Mouse (Mus musculus) mature B cell (primary cell): ENCODE measurements at regions not wholly inside any gene's neighbourhood (a gene's known extent, or its start where the extent isn't known, plus 50 kb on each side); places are given as distances from the start of the nearest gene placed in this dataset.

Experiments used
- in situ Hi-C: fragments of 300-500 bp; cut with MboI; formaldehyde crosslinking; loops from 2 replicates; pipeline ENCODE4 v1.14.3; 2019

DNA sequence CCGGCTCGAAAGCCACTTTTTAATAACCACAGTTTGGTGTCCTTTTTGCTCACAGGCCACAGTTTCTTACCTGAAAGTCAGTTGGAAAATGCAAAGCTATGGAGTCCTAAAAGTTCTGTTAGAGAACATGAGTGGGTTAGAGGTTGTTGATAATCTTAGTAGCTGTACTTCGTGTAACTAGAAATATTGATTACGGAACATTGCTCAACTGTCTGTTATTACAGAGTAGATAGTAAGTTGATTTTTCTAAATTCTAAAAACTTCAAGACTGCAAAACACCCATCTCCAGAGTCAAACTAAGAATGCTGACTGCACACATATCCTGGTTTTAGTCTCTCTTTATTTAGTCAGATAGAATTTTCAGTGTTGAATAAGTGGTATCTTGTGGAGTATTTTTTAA is 111.0 kb downstream of the Slc38a4 start:
- in situ Hi-C loops, result loop anchor here (10.0 kb wide), 1 partner anchor 410 kb away; no protein-coding TSS in a partner anchor

DNA sequence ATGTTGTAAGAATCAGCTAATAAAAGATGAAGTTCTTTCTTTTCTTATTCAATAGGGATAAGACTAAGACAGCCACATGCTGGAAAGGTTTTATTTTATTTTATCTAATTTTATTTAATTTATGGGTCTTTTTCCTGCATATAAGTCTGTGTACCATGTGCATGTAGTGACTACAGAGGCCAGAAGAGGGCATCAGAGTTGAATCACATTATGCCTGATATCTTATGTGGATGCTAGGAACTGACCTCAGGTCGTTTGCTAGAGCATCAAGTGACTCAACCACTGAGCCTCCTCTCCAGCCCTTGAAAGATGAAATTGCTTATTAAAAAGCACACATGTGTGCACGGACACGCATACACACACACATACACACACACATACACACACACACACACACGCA is 113.1 kb downstream of the Slc38a4 start:
- in situ Hi-C loops, result loop anchor here (10.0 kb wide), 1 partner anchor 408 kb away; no protein-coding TSS in a partner anchor

DNA sequence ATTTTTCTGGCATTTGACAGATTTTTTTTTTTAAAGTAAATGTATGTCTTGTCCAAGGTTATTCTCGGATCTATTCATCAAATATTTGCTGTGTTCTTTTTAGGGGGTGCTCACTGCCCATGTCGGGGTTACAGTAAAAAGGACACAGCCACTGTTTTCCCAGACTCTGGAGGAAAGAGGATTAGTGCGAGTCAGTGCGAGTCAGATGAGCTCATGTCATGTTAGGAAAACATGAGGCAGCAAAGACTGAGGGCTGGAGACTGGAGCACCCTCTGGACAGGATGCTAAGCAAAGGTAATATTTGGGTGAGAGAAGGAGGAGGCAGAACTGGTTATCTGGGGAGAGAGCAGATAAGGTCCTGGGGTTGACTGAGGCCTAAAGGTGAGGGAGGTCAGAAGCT is 117.3 kb downstream of the Slc38a4 start:
- in situ Hi-C loops, result no loop called here

DNA sequence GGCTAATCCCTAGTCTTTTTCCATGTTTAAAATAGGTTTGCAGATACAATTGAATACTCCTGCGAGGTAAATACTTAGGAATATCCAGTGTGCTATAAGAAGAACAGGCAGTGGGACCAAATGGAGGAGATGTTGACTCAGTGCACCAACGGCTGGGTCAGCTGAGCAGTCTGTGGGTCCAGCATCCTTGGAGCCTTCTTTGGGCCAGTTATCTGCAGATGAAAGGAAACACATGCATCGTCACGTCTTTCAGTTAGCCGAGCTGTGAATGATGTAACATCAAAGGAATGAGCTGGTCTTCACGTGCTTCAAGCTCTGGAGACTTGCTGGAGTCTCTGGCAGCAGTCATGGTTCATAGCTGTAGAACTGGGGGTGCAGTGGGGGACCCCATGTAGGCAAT is 118.1 kb downstream of the Slc38a4 start:
- in situ Hi-C loops, result no loop called here

DNA sequence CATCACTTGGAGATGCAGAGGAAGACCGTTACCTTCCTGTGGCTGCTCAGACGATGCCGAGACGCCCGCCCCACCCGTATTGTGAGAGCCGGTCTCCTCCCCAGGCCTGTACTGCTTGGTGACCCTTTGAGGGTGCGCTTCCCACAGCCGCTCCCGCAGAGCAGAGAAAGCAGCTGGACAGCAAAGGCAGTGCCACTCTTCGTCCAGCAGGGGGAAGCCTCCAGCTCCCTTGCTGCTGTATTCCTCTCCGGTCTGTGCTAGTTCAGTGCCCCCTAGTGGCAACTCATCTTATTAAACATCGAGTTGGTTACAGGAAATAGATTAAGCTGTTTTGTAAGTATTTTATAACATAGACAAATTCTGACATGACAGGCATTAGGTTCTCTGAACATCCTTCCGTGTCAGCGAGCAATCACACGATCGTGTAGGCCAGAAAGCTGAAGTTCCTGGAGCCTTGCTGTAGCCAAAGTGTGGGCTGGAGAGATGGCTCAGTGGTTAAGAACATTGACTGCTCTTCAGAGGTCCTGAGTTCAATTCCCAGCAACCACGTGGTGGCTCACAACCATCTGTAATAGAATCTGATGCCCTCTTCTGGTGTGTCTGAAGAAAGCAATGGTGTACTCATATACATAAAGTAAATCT is 118.9 kb downstream of the Slc38a4 start:
- in situ Hi-C loops, result no loop called here

DNA sequence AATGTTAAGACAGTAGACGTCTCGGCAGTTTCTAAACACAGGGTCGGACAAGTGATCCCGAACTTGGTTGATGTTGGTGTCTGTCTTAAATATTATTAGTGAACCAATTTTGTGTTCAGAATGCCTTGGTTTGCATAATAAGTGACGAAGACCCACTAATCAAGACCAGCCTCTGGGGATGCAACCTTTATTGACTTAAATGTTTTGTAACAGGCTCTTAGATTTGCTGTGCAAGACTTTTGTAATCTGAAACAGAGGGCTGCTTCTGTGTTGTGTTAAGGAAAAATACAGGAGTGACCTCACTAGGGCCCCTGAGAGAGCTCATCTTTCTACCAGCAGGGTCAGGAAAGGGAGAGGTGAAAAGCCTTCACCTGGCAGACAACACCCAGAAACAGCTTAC is 119.5 kb downstream of the Slc38a4 start:
- in situ Hi-C loops, result no loop called here

DNA sequence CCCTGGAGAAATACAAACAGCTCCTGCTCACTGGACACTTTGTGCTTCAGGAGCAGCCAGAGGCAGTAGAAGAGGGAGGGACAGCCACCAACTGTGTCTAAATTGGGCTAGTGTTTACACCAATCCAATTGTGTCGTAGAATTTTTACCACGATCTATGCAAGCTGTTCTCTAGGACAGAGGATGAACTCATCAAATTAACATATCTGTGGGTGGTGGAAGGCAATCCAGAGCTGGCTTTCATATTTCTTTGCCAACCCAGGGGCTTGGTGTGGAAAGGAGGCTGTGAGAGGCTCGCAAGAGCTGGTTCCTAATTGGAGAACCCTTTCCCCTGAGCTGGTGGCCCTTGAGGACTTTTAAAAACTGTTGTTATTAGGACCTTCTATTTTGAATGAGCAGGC is 122.3 kb downstream of the Slc38a4 start:
- in situ Hi-C loops, result no loop called here

DNA sequence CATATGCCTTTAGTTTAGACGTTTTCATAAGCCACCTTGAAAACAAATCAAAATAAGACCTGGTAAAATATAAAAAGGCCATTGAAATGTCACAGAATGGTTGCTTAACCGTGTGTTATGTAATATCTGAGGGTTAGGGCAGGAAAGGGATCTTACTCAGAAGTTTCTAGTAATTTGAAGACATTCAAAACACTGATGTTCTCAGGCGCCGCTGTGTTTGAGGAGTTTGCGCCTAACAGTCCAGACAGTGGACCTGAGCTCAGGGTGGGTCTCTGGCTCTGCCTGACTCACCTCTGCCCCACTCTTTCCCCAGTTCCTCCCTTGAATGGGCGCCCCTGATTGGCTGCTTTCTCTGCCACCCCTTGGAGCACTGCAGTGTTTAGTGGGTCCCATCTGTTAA is 125.2 kb downstream of the Slc38a4 start:
- in situ Hi-C loops, result no loop called here

DNA sequence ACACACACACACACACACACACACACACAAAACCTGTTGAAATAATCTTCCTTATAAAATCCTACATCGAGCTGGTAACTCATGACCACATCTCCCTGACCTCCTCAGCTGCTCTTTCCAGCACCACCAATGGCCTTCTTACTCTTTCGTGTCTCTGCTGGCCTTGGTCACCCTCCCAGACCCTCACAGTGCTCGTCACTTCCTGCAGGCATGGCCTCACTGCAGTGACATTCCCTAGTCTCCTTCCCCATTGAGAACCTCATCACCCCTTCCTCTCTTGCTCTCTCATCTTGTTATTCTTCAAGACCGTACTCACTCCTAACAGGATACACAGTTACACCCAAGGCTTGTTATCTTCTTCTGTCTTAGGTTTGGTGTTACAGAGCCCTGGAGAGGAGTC is 126.0 kb downstream of the Slc38a4 start:
- in situ Hi-C loops, result no loop called here

DNA sequence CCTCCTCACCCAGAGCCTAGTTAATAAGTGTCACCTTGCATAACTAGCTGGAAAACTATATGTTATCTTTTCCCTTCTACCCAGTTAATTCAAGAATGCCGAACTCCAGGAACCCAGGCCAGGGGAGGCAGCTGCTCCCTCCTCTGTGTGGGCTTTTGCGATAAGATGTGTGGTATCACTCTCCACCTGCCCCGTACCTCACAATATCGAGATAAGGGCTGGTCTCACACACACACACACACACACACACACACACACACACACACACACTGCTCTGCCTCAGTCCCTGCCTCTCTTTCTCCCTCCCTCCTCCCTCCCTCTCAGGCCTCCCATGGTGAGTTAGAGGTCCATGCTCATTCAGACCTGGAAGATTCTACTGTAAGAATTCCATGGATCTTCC is 127.1 kb downstream of the Slc38a4 start:
- in situ Hi-C loops, result no loop called here

DNA sequence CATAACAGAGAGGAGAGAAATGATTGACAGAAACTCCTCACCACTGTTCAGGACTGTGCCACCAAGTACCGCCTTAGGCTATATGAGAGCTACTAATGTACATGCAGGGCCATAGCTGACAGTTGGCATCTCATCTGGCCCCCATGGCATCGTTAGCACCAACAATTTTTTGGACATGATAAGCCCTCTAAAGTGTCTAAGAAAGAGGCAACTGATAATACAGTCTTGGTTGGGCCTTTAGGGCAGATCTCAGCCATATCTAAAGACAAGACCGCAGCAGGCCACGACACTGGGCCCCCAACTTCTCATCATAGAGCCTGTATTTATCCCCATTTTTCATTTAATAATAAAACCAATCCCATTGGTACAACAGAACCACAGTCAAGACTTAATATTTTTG is 128.1 kb downstream of the Slc38a4 start:
- in situ Hi-C loops, result no loop called here

DNA sequence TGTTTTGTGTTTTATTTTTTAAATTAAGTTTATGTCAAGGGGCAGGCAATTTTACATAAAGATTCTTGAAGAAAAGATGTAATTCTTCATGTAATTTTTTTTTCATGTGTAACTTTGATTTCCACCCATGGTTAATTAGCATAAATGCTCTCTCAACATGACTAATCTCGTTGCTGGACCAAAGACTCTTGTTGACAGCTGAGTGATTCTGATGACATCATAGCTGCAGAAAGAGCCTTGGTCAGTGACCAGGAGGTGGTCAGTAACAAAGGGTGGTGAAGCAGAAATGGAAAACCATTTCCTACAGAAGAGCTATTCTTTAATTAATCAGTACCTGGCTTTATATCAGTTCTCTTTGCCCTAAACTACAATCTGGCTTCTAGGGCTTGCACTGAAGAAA is 129.1 kb downstream of the Slc38a4 start:
- in situ Hi-C loops, result no loop called here

DNA sequence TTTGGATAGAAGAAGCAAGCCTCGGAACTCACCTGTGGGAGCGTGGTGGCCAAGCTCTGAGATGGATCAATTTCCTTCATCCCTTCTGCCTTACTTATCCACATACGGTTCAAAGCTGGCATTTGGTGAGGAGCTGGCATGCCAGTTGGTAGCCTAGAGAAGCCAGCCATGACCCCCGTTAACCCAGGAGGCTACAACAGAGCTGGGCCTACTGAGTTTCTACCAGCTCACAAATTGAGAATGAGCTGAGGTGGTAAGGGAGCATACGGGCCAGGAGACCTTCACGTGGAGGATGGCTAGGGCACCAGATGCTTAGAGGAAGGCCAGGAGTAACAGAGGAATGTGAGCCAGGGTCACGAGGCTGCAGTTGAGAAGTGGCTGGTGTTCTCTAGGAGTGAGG is 139.2 kb downstream of the Slc38a4 start:
- in situ Hi-C loops, result no loop called here

DNA sequence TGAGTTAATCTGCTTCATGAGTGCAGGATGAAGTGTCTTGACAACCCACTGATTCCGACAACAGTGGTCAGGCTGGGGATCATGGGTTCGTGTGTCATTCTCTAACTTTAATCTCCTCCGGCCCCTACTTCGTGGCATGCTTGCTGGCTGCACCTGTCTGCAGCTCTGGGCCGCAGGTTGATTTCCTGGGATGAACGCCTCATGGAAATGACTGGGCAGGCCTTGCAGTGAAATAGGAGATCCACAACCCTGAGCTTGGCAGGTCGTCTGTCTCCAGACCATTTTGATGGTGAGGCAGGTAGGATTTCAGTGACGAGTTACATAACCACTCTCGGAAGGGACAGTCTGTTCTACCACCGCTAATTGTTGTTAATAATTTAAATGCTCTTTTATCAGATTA is 140.2 kb downstream of the Slc38a4 start:
- in situ Hi-C loops, result no loop called here

DNA sequence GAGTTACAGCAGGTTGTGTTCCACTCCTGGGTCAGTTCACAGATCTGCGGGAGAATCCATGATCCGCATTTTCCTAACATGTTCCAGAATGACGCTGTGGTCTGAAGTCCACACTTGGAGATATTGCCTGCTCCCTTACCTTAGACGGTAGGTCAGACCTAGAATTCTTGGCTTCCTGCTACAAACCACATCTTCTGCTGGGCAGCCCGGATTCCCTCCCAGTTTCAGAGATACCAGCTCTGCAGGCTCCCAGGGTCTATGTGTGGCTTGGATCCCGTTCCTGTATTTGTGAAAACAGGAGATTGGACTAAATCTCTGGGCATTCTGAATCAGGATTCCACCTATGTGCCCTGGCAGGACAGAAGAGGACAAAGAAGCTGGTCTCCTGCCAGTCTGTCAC is 140.8 kb downstream of the Slc38a4 start:
- in situ Hi-C loops, result no loop called here

DNA sequence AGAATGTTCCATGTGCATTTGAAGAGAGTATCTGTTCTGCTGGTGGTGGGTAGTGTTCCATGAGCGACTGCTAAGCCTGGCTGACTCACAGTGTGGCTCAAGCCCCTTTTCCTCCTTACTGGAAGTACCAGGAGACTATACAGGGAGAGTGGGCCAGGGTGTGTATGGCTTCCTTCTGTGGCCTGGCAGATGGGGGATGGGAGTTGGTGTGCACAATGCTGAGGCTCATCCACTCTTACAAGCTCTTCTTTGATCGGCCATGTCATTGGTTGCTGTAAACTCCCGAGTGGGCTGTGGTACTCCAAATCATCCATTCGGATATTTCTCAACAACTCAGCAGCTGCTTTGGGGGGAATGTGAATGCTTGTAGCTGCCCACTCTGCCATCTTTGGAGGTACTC is 150.2 kb downstream of the Slc38a4 start:
- in situ Hi-C loops, result no loop called here

DNA sequence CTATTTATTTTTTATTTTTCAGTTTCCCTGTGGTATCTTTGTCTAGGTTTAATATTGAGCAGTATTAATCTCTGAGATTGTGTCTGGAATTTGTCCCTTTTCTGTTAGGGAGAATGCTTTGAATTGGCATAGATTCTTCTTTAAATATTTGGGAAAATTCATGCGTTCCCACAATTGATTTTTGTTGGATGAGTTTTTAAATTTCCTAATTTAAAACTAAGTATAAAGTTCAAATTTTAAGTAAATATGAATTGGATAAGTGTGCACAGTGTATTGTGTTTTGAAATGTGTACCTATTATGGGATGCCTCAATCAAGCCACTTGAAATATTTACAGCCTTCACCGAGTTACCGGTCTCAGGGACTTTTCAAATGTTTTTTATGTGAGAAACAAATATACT is 152.3 kb downstream of the Slc38a4 start:
- in situ Hi-C loops, result no loop called here

DNA sequence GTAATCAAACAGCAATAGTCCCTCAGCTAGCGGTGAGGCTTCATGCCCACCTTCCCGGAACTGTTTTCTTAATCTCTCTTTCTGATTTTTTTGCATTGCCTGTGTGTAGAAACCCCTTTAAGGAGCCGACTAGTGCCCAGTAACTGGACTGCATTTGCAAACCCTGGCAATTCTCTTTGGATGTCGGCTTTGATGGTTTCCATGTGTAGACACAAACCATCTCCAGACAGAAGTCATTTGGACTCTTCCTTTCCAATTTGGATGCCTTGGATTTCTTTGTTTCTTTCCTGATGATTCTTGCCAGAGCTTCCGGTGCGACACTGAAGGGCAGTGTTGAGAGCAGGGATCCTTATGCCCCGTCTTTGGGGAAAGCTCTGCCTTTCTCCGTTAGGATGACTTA is 153.0 kb downstream of the Slc38a4 start:
- in situ Hi-C loops, result no loop called here

DNA sequence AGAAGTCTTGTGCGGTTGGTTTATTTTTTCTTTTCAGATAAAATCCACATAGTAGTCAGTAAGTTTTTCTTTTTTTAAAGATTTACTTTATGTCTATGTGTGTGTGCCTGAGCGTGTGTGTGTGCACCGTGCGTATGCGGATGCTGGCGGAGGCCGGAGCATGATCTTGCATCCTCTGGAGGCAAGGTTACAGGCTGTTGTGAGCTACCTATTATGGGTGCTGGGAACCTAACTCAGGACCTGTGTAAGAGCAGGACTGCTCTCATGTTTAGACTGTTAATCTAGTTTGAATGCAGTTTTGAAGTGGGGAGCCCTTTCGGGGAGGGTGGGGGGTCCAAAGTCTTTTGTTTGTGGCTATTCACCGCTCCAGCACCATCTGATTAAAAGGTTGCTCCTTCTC is 154.1 kb downstream of the Slc38a4 start:
- in situ Hi-C loops, result no loop called here

DNA sequence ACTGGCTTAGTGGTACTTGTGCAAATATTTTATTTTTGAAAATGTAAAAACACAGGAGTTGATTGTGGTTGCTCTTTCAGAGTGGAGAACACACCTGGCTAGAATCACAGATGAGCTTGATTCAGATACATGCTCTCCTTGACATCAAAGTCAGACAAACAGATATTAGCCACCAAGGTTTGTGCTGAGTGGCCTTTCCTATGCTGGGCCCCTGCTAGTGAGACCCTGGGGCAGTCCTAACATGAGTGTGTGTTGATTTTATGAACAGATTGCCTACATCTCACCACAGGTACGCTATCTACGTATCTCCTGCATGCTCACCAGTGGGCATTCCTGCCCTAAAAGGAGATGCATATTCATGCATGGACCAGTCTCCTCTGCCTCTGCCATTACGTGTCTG is 157.5 kb downstream of the Slc38a4 start:
- in situ Hi-C loops, result no loop called here

DNA sequence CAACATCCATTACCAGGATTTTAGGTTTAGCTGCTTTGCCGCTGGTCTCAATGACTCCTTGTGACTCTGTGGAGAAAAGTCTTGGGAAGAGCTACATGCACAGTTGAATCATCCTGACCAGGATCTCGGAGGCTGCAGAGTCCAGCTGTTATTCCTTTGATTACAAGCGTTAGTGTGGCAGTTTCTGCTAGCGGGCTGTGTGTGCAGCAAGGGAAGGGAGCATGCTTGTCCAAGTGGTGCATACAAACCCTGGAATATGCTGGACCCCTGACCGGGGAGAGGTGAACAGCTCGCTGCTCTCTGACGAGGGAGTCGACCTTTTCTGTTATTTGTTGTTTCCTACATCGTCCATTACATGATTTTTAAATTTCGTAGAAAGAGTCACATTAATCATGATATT is 170.9 kb downstream of the Slc38a4 start:
- in situ Hi-C loops, result no loop called here

DNA sequence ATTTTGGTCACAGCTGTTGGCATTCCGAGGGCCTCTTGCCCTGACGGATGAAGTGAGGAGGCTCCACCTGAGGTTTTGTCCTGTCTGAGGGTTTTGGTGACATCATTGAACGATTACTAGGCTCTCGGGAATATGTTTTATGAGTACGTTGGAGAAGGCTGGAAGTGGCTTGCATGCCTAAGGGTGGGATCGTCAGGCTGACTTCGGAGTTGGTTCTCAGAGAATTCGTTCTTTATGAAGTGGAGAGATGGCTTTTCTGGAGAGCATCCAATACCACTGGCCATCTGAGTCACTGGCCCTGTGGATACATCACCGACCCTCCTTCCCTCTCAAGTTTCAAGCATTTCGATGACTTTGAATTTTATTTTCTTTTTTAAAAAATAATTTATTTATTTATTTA is 172.0 kb downstream of the Slc38a4 start:
- in situ Hi-C loops, result no loop called here

DNA sequence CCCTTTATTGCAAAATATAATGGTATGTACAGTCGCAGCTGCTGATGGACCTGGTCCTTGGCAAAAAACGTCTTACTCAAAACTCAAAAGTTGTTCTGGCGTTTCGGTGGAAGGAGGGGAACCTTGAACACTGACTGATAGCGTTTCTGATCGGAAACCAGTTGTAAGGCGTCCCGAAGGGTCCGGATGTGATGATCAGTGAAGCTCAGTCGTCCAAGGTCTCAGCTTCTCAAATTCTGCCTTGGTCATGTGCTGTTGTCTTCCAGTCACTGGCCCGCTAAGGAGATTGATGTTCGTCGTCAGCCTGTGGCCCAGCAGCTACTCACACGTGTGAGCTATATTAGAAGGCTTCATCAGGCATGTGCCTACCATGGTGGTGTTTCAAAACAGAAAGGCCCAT is 173.5 kb downstream of the Slc38a4 start:
- in situ Hi-C loops, result no loop called here

DNA sequence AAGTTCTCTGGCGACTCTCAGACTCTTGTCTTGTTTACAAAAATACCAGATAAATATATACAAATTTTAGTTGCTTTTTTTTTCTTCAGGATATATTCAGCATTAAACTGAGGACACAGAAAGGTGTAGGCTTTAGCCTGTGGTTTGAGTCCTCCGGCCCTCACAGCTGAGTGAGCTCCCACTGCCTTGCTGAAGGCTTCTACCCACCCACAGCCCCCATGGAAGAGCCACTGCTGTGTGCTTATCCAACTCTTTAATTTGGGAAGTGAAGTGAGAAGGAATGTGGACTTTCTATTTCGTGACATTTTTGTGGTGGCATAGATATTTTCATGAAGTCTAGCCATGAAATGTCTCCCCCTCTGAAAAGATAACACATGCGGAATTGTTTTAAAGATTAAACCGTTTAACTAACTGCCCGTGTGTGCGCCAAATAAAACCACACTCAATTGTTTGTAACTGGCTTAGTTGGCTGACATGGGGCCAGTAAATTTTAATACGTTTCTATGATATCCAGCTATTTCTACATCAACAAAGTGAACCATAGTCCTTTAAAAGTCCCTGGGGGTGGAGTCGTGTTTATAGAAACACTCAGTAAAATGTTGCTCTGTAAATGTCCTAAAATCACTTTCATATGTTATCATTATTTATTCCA is 174.1 kb downstream of the Slc38a4 start:
- in situ Hi-C loops, result no loop called here
